Mouse (Mus musculus): Measurements from ENCODE around the gene Scgn.
A peak's percentile ranks its signal among the peaks of the same experiment; 100 is the strongest.

Gene Scgn

DNA sequence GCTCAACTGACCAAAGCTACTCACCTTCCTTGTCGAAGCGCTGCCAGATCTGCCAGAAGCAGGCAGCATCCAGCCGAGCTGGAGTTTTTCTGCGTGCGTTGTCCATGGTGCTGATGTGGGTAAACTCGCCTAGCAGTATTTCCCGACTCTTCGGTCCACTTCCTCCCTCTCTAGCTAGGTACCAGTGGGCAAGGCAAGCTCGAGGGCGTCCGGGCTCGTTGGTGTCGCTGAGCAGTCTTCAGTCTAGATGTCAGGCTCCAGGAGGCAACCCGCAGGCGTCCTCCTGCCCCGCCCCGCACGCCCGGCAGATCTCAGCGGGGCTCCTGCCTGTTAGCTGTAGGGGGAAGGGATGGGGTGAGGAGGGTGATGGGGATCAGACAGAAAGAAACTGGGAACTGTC, at the start of gene Scgn:
Gene Scgn, minus strand, starts transcription at position 287 of the 400 bp plus-strand sequence.
- peak in 1 of 2 experiments; percentile 4 for DNase-seq

GRCm38 (mm10) chr13:24040221-24040620, 49.2 kb upstream of the Scgn start:
- DNase-seq = no peak

- no peak for DNase-seq
Observed at GRCm38 (mm10) chr13:24037502-24037901, 46.5 kb upstream of the Scgn start.

DNA sequence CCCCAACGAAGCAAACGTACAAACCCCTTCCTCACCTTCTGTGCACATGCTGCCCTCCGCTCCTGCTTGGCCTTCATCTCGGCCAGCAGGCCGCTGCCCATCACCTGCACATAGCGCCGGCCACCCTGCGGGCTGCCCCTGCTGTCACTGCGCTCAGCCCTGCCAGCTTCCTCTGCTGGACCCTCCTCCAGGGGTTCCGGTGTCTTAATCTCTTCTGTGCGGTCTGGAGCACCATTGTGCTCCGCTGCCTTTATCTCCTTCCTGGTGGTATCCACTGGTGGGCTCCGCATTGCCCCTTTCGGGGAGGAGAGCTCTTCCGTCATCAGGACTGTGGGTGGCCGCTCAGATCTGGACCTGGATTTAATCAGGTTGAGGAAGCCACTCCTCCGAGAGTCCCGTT, 45.1 kb upstream of the Scgn start:
- DNase-seq = no peak

- DNase-seq = no peak
Observed at GRCm38 (mm10) chr13:24027191-24028170, 36.5 kb upstream of the Scgn start.

DNA sequence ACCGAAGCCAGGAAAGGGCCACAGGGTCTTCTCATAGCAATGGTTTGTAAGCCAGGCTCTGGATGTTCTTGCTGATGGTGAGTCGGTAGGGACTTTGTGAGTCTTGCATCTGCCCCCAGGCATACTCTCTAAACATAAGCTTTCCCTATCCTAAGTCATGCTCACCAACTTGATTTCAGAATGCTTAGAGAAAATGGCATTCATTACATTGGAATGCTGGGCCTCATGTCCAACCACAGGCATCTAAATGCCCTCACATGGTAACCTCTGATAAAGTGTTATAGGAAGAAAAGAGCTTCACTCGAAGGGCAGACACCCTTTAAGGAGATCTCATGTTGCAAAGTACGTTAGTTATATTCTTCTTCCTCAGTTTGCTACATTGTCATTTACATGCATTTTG, 27.5 kb upstream of the Scgn start:
- DNase-seq = no peak

DNA sequence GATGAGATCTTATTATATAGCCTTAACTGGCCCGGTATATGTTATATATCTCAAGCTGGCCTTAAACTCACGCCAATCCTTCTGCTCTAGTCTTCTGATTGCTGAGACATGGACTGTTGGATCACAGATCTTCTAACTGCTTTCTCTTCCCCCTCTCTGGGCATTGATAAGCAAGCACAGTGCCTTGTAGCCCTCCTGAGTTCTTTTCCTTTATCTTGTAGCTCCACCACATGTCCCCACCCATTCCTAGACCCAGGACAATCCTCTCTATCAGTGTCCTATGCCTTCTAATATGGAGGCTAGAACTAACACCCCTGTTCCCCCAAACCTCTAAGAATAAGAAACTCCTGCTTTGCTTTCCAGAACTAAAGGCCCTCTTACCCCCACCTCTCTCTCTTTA, 14.5 kb upstream of the Scgn start:
- no peak for DNase-seq

DNA sequence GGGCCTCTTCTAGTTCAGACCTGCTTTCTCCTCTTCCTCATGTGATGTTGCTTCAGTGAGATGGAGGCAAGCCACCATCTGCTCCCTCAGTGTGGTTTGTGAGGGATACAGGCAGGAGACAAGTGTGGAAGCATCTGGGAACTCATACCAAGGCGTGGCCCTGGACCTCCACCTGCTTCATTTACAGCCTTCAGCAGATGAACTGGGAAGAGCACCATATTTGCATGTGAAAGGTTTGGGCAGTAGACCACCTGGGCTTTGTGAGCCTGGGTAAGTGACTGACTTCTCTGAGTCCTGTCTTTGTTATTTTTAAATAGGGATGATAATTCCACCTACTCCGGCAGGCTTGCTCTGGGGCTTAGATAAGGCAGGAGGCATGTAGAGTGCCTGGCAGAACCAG, 10.8 kb upstream of the Scgn start:
- no peak for DNase-seq

DNA sequence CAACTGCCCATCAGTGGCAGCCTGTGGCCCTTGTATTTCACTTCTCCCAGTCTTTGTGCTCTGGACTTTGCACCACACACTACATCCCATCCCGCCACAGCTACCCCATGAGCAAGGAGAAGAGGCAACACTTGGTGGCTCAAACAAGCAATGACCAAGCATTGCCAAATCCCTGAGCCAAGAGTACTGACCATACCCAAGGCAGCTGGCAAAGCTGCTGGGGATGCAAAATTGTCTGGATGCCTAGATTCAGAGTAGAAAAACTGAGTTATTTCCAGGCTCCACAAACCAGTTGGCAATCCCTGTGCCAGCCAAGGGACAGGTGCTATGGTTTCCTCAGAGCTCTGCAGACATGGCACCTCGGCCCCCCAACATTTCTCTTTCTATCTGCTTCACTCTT, 10.1 kb upstream of the Scgn start:
- DNase-seq = no peak

DNA sequence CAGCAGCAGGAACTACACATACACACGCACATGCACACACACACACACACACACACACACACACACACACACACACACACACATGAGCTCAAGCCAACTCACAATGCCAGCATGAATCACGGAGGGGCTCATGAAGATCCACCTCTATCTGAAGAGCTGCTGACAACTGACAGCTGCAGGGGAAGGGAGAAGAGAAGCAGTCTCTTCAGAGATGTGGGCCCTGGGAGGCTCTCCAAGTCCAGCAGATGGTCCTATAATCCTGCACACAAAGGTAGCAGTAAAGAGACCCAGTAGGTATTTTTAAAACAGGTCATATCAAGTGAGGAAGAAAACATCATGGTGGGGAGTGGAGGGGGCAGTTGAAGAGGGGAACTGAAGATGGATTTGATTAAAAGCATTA, 7.8 kb upstream of the Scgn start:
- peak in 1 of 2 experiments; percentile 4 for DNase-seq

- no peak for DNase-seq
Observed at GRCm38 (mm10) chr13:23994756-23995155, 3.7 kb upstream of the Scgn start.

DNA sequence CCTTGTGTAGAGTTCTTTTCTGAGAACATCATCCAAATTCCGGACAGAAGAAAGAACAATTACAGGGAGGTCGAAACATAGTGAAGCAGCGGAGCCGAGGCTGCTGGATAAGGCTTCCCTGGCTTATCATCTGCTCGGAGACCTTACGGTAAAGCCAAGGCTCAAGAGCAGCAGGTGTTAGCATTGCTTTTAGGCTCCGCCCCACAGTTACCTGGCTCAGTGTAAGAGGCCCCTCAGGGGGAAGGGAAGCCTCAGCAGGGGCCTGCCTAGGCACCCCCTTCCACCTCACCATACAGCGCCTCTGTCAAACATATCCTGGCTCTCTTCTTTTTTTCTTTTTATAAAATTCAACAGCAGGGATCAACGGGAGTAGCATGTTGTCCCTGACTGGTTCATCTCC, 3.0 kb upstream of the Scgn start:
- no peak for DNase-seq

- no peak for DNase-seq
Observed at GRCm38 (mm10) chr13:23990451-23990850, 563 bp downstream of the Scgn start.

GRCm38 (mm10) chr13:23985130-23985529, 5.9 kb downstream of the Scgn start:
- DNase-seq = no peak

GRCm38 (mm10) chr13:23972271-23972670, 18.7 kb downstream of the Scgn start:
- DNase-seq = no peak

- no peak for DNase-seq
Observed at GRCm38 (mm10) chr13:23971870-23972269, 19.1 kb downstream of the Scgn start.

DNA sequence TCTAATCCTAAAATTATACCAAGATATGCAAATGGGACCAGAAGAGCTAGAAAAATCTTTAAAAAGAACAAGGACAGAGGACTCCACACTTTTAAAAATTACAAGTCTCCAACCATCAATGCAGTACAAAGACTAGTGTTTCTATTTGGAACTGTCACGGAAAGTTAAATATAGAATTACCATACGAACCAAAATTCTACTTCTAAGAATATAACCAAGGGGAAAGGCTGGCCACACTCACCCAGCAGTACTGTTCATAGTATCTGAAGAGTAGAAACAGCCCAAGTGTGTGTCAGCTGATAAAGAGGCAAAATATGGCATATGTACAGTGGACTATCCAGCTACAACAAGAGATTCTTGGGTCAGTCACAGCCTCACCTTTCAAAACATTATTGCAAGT, 26.1 kb downstream of the Scgn start:
- no peak for DNase-seq

GRCm38 (mm10) chr13:23959776-23960175, 31.2 kb downstream of the Scgn start:
- DNase-seq = no peak

- no peak for DNase-seq
Observed at GRCm38 (mm10) chr13:23950928-23951327, 40.1 kb downstream of the Scgn start.

DNA sequence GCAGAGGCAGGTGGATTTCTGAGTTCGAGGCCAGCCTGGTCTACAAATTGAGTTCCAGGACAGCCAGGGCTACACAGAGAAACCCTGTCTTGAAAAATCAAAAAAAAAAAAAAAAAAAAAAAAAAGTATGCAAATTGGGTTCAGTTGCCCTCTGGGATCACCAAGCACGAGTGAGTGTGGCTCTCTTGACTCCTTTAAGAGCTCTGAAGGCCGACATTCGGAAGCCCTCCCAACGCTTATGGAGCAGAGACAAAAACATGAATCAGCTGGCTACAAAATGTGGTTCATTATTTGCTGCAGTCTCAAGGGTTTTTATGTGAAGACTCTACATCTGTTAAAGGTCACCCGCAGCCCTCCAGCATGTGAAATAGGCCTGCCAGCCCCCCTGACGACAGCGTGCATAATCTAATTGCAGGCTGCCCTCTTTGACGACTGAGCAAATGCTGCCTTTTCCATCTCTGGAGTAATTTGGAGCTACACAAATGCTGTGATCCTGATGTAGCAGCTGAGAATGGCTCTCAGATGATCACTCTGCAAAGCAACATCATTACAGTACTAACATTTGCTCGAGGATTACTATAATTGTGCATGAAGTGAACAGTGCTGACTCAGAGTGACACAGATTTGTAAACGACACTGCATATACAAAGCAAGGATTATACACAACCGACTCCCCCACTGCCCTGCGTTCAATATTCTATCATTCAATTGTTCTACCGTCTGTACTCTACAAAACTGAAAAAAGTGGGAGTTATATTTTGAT, 41.3 kb downstream of the Scgn start:
- no peak for DNase-seq

- DNase-seq = no peak
Observed at GRCm38 (mm10) chr13:23946254-23946653, 44.8 kb downstream of the Scgn start.

- no peak for DNase-seq
Observed at GRCm38 (mm10) chr13:23942861-23943260, 48.2 kb downstream of the Scgn start.

- DNase-seq = no peak
Observed at GRCm38 (mm10) chr13:23940291-23940690, 50.7 kb downstream of the Scgn start.

DNA sequence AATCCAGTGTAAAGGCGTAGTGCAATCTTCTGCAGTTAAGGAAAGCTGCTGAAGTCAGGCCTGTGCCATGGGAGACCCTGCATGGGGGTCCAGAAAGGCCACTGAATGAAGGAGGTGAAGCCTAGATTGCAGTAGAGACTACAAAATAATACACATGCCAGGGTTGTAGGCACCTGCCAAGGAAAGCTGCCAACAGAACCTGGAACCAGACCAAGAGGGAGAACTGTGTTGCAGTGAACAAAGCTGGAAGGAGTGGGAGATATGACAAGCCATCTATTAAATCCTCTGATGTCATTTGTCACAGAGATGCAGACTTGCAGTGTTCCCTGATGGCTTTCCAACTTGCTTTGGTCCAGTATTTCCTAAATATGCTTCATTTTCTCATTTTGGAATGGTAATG, 52.3 kb downstream of the Scgn start:
- DNase-seq = peak; percentile 32 to 35

Data from cerebellum, adult 18-20 months (tissue).